Mouse (Mus musculus): ENCODE measurements at regions not wholly inside any gene's neighbourhood (a gene's known extent, or its start where the extent isn't known, plus 50 kb on each side); places are given as distances from the start of the nearest gene placed in this dataset.

- Histone ChIP-seq H3K36me3 (ENCODE audit: control insufficient read depth, insufficient read depth, low read length) (no peaks in the 10 kb centered on the region), H3K27me3 (ENCODE audit: control insufficient read depth, insufficient read depth, low read length) (no peaks in the 10 kb centered on the region), H3K9ac (ENCODE audit: low read depth, low read length) (no peak overlapping the region), H3K9me3 (replicated peaks; ENCODE audit: control insufficient read depth, low read length) (no peaks in the 10 kb centered on the region), H3K4me3 (ENCODE audit: low read depth, low read length) (no peak overlapping the region), H3K27ac (ENCODE audit: low read depth, low read length) (no peak overlapping the region), H3K4me1 (ENCODE audit: control insufficient read depth, insufficient read depth, low read length) (no peaks in the 10 kb centered on the region), H3K4me2 (no peak overlapping the region)
- ATAC-seq (replicated peaks; ENCODE audit: insufficient number of reproducible peaks, low FRiP score, low TSS enrichment), result no peak
- WGBS (ENCODE audit: insufficient replicate concordance), result 55% methylated on average over 11 of the region's 11 CpGs
These were observed 145.1 kb upstream of the Phyhipl start for GRCm38 (mm10) chr10:70800736-70801306.

GRCm38 (mm10) chr10:70799906-70800305, 144.1 kb upstream of the Phyhipl start:
- Histone ChIP-seq H3K9me3 (replicated peaks; ENCODE audit: control insufficient read depth, low read length) (no peaks in the 10 kb centered on the region), H3K27me3 (ENCODE audit: control insufficient read depth, insufficient read depth, low read length) (no peaks in the 10 kb centered on the region), H3K4me3 (ENCODE audit: low read depth, low read length) (no peak overlapping the region), H3K4me1 (ENCODE audit: control insufficient read depth, insufficient read depth, low read length) (no peaks in the 10 kb centered on the region), H3K9ac (ENCODE audit: low read depth, low read length) (no peak overlapping the region), H3K27ac (ENCODE audit: low read depth, low read length) (no peak overlapping the region), H3K4me2 (no peak overlapping the region), H3K36me3 (ENCODE audit: control insufficient read depth, insufficient read depth, low read length) (no peaks in the 10 kb centered on the region)
- no peak for ATAC-seq (replicated peaks; ENCODE audit: insufficient number of reproducible peaks, low FRiP score, low TSS enrichment)
- WGBS (ENCODE audit: insufficient replicate concordance), result 84% methylated on average over 5 of the region's 5 CpGs

GRCm38 (mm10) chr10:70799191-70799742, 143.5 kb upstream of the Phyhipl start:
- Histone ChIP-seq H3K4me2 (no peak overlapping the region), H3K9ac (ENCODE audit: low read depth, low read length) (no peak overlapping the region), H3K4me1 (ENCODE audit: control insufficient read depth, insufficient read depth, low read length) (no peaks in the 10 kb centered on the region), H3K27me3 (ENCODE audit: control insufficient read depth, insufficient read depth, low read length) (no peaks in the 10 kb centered on the region), H3K36me3 (ENCODE audit: control insufficient read depth, insufficient read depth, low read length) (no peaks in the 10 kb centered on the region), H3K4me3 (ENCODE audit: low read depth, low read length) (no peak overlapping the region), H3K9me3 (replicated peaks; ENCODE audit: control insufficient read depth, low read length) (no peaks in the 10 kb centered on the region), H3K27ac (ENCODE audit: low read depth, low read length) (no peak overlapping the region)
- ATAC-seq (replicated peaks; ENCODE audit: insufficient number of reproducible peaks, low FRiP score, low TSS enrichment), result no peak
- WGBS (ENCODE audit: insufficient replicate concordance), result 66% methylated on average over 11 of the region's 11 CpGs

- no peak overlapping the region for H3K27ac ChIP-seq (ENCODE audit: low read depth, low read length)
- no peak overlapping the region for H3K4me2 ChIP-seq
- H3K36me3 ChIP-seq (ENCODE audit: control insufficient read depth, insufficient read depth, low read length), result no peaks in the 10 kb centered on the region
- H3K4me1 ChIP-seq (ENCODE audit: control insufficient read depth, insufficient read depth, low read length), result no peaks in the 10 kb centered on the region
- no peaks in the 10 kb centered on the region for H3K27me3 ChIP-seq (ENCODE audit: control insufficient read depth, insufficient read depth, low read length)
- H3K9ac ChIP-seq (ENCODE audit: low read depth, low read length), result no peak overlapping the region
- no peak overlapping the region for H3K4me3 ChIP-seq (ENCODE audit: low read depth, low read length)
- no peak for ATAC-seq (replicated peaks; ENCODE audit: insufficient number of reproducible peaks, low FRiP score, low TSS enrichment)
- WGBS (ENCODE audit: insufficient replicate concordance), result 58% methylated on average over 7 of the region's 7 CpGs
- no peaks in the 10 kb centered on the region for H3K9me3 ChIP-seq (replicated peaks; ENCODE audit: control insufficient read depth, low read length)
These were observed 133.2 kb upstream of the Phyhipl start for GRCm38 (mm10) chr10:70788814-70789452.

GRCm38 (mm10) chr10:70781036-70781435, 125.3 kb upstream of the Phyhipl start:
- no peak overlapping the region for H3K4me3 ChIP-seq (ENCODE audit: low read depth, low read length)
- no peaks in the 10 kb centered on the region for H3K36me3 ChIP-seq (ENCODE audit: control insufficient read depth, insufficient read depth, low read length)
- no peaks in the 10 kb centered on the region for H3K27me3 ChIP-seq (ENCODE audit: control insufficient read depth, insufficient read depth, low read length)
- ATAC-seq (replicated peaks; ENCODE audit: insufficient number of reproducible peaks, low FRiP score, low TSS enrichment), result no peak
- WGBS (ENCODE audit: insufficient replicate concordance), result 90% methylated on average over 3 of the region's 3 CpGs
- no peaks in the 10 kb centered on the region for H3K9me3 ChIP-seq (replicated peaks; ENCODE audit: control insufficient read depth, low read length)
- no peak overlapping the region for H3K9ac ChIP-seq (ENCODE audit: low read depth, low read length)
- H3K4me1 ChIP-seq (ENCODE audit: control insufficient read depth, insufficient read depth, low read length), result no peaks in the 10 kb centered on the region
- H3K4me2 ChIP-seq, result no peak overlapping the region
- H3K27ac ChIP-seq (ENCODE audit: low read depth, low read length), result no peak overlapping the region

- Histone ChIP-seq H3K4me2 (no peak overlapping the region), H3K9ac (ENCODE audit: low read depth, low read length) (no peak overlapping the region), H3K27ac (ENCODE audit: low read depth, low read length) (no peak overlapping the region), H3K4me1 (ENCODE audit: control insufficient read depth, insufficient read depth, low read length) (no peaks in the 10 kb centered on the region), H3K9me3 (replicated peaks; ENCODE audit: control insufficient read depth, low read length) (no peaks in the 10 kb centered on the region), H3K27me3 (ENCODE audit: control insufficient read depth, insufficient read depth, low read length) (no peaks in the 10 kb centered on the region), H3K36me3 (ENCODE audit: control insufficient read depth, insufficient read depth, low read length) (no peaks in the 10 kb centered on the region), H3K4me3 (ENCODE audit: low read depth, low read length) (no peak overlapping the region)
- WGBS (ENCODE audit: insufficient replicate concordance), result 85% methylated on average over 11 of the region's 11 CpGs
- no peak for ATAC-seq (replicated peaks; ENCODE audit: insufficient number of reproducible peaks, low FRiP score, low TSS enrichment)
These were observed 122.8 kb upstream of the Phyhipl start for GRCm38 (mm10) chr10:70778596-70778995.

- Histone ChIP-seq H3K9ac (ENCODE audit: low read depth, low read length) (no peak overlapping the region), H3K4me3 (ENCODE audit: low read depth, low read length) (no peak overlapping the region), H3K36me3 (ENCODE audit: control insufficient read depth, insufficient read depth, low read length) (no peaks in the 10 kb centered on the region), H3K27me3 (ENCODE audit: control insufficient read depth, insufficient read depth, low read length) (no peaks in the 10 kb centered on the region), H3K27ac (ENCODE audit: low read depth, low read length) (no peak overlapping the region), H3K4me2 (no peak overlapping the region), H3K4me1 (ENCODE audit: control insufficient read depth, insufficient read depth, low read length) (no peaks in the 10 kb centered on the region), H3K9me3 (replicated peaks; ENCODE audit: control insufficient read depth, low read length) (no peaks in the 10 kb centered on the region)
- 70% methylated on average over 2 of the region's 2 CpGs for WGBS (ENCODE audit: insufficient replicate concordance)
- no peak for ATAC-seq (replicated peaks; ENCODE audit: insufficient number of reproducible peaks, low FRiP score, low TSS enrichment)
These were observed 118.8 kb upstream of the Phyhipl start for GRCm38 (mm10) chr10:70774571-70774970.

- no peaks in the 10 kb centered on the region for H3K36me3 ChIP-seq (ENCODE audit: control insufficient read depth, insufficient read depth, low read length)
- no peaks in the 10 kb centered on the region for H3K27me3 ChIP-seq (ENCODE audit: control insufficient read depth, insufficient read depth, low read length)
- no peak overlapping the region for H3K9ac ChIP-seq (ENCODE audit: low read depth, low read length)
- no peak overlapping the region for H3K4me3 ChIP-seq (ENCODE audit: low read depth, low read length)
- no peaks in the 10 kb centered on the region for H3K4me1 ChIP-seq (ENCODE audit: control insufficient read depth, insufficient read depth, low read length)
- 81% methylated on average over 4 of the region's 4 CpGs for WGBS (ENCODE audit: insufficient replicate concordance)
- no peak overlapping the region for H3K4me2 ChIP-seq
- no peak overlapping the region for H3K27ac ChIP-seq (ENCODE audit: low read depth, low read length)
- H3K9me3 ChIP-seq (replicated peaks; ENCODE audit: control insufficient read depth, low read length), result no peaks in the 10 kb centered on the region
- no peak for ATAC-seq (replicated peaks; ENCODE audit: insufficient number of reproducible peaks, low FRiP score, low TSS enrichment)
These were observed 118.4 kb upstream of the Phyhipl start for GRCm38 (mm10) chr10:70774159-70774558.

GRCm38 (mm10) chr10:70767461-70767860, 111.7 kb upstream of the Phyhipl start:
- 80% methylated on average over 7 of the region's 7 CpGs for WGBS (ENCODE audit: insufficient replicate concordance)
- Histone ChIP-seq H3K27ac (ENCODE audit: low read depth, low read length) (no peak overlapping the region), H3K27me3 (ENCODE audit: control insufficient read depth, insufficient read depth, low read length) (no peaks in the 10 kb centered on the region), H3K4me1 (ENCODE audit: control insufficient read depth, insufficient read depth, low read length) (no peaks in the 10 kb centered on the region), H3K4me3 (ENCODE audit: low read depth, low read length) (no peak overlapping the region), H3K36me3 (ENCODE audit: control insufficient read depth, insufficient read depth, low read length) (no peaks in the 10 kb centered on the region), H3K9ac (ENCODE audit: low read depth, low read length) (no peak overlapping the region), H3K9me3 (replicated peaks; ENCODE audit: control insufficient read depth, low read length) (no peaks in the 10 kb centered on the region), H3K4me2 (no peak overlapping the region)
- ATAC-seq (replicated peaks; ENCODE audit: insufficient number of reproducible peaks, low FRiP score, low TSS enrichment), result no peak
